Mouse (Mus musculus) midbrain, embryonic 11.5 days (tissue): ENCODE measurements around the gene Gfpt2. TPM values are rescaled to one million over a fixed set of nuclear protein-coding genes. Genes with fewer than 3 reads are reported as not detected.

Source experiments
- ATAC-seq: fragments of 200-750 bp; cut with Nextera tagmentation; 2 replicates; pipeline ENCODE4 v1.8.0; 2017; ENCODE audit warnings: moderate TSS enrichment, moderate library complexity; ENCODE audit not compliant: low FRiP score
- DNase-seq: peaks from one replicate; pipeline ENCODE4 v3.0.0; 2015; ENCODE audit warnings: low spot score; ENCODE audit errors: missing footprints
- H3K27ac ChIP-seq: fragments of 300-500 bp; sonication (generic); 2 replicates; pipeline ENCODE4 v1.5.1; 2014; ENCODE audit warnings: low read depth, low read length
- H3K27me3 ChIP-seq: fragments of 300-500 bp; sonication (generic); 2 replicates; pipeline ENCODE4 v1.6.1; 2014; ENCODE audit warnings: mild to moderate bottlenecking, low read length, moderate library complexity, mixed read lengths; ENCODE audit not compliant: control insufficient read depth, insufficient read depth
- H3K36me3 ChIP-seq: fragments of 300-500 bp; sonication (generic); 2 replicates; pipeline ENCODE4 v1.6.1; 2014; ENCODE audit warnings: mild to moderate bottlenecking, low read length, moderate library complexity, mixed read lengths; ENCODE audit not compliant: control insufficient read depth, insufficient read depth
- H3K4me1 ChIP-seq: fragments of 300-500 bp; sonication (generic); 2 replicates; pipeline ENCODE4 v1.6.1; 2014; ENCODE audit warnings: low read length; ENCODE audit not compliant: control insufficient read depth, insufficient read depth
- H3K4me2 ChIP-seq: fragments of 300-500 bp; sonication (generic); 2 replicates; pipeline ENCODE4 v1.6.1; 2014; ENCODE audit warnings: mild to moderate bottlenecking, moderate library complexity
- H3K4me3 ChIP-seq: fragments of 300-500 bp; sonication (generic); 2 replicates; pipeline ENCODE4 v1.5.1; 2014; ENCODE audit warnings: low read depth, low read length
- H3K9ac ChIP-seq: fragments of 300-500 bp; sonication (generic); 2 replicates; pipeline ENCODE4 v1.6.1; 2014; ENCODE audit warnings: low read length
- H3K9me3 ChIP-seq: fragments of 300-500 bp; sonication (generic); 2 replicates; pipeline ENCODE4 v1.6.1; 2016; ENCODE audit warnings: low read length; ENCODE audit not compliant: control insufficient read depth
- WGBS: fragments of 180-500 bp; shearing (Covaris S2); extraction: QIAGEN DNeasy Blood & Tissue Kit; methylation state at CpG from one replicate; pipeline ENCODE4 v1.1.7; 2014; 5-methylcytosine and 5-hydroxymethylcytosine counted together
- microRNA-seq: library from miRNA; unstranded; fragments of <30 nt; microRNA quantifications from one replicate; pipeline ENCODE4, GENCODE M21; 2017
- polyA plus RNA-seq: library from polyadenylated mRNA; unstranded; fragments of >200 nt; fragmentation: Nextera tagmentation; extraction: Ambion mirVana; gene quantifications from 2 replicates; pipeline ENCODE4 v1.2.1, GENCODE M21; 2014

Gfpt2 gene
- polyA plus RNA-seq, 1 experiment from 2014 or later, result 8.7 TPM

GRCm38 (mm10) chr11:49883394-49883793, 89.4 kb downstream of the Gfpt2 start:
- Histone ChIP-seq H3K27ac (no peak overlapping the region), H3K4me3 (no peak overlapping the region), H3K4me1 (no peaks in the 10 kb centered on the region), H3K9ac (no peak overlapping the region), H3K4me2 (no peak overlapping the region), H3K9me3 (no peaks in the 10 kb centered on the region), H3K36me3 (no peaks in the 10 kb centered on the region), H3K27me3 (no peaks in the 10 kb centered on the region)
- WGBS, result 95% methylated on average over 3 of the region's 3 CpGs
- no peak for ATAC-seq
- no peak for DNase-seq

Small RNA genes within 50 kb of the gene (microRNA-seq; reads per million reads assigned to microRNA genes)
- not detected for gene Gm23813

Other genes with a start within 250 kb of the Gfpt2 start
- gene Olfr1380, start 237.3 kb upstream of the Gfpt2 start, polyA plus RNA-seq, result not detected in 2 replicates
- 2.4 and 2.6 TPM in 2 replicates for gene Flt4, start 184.9 kb upstream of the Gfpt2 start, polyA plus RNA-seq
- gene Scgb3a1, start 130.6 kb upstream of the Gfpt2 start, polyA plus RNA-seq, result not detected in 2 replicates
- gene Cnot6, start 81.5 kb upstream of the Gfpt2 start, polyA plus RNA-seq, result 55.9 and 60.1 TPM in 2 replicates
- gene Mapk9, start 52.6 kb downstream of the Gfpt2 start, polyA plus RNA-seq, result 41.2 and 44.1 TPM in 2 replicates
- gene Rasgef1c, start 107.7 kb downstream of the Gfpt2 start, polyA plus RNA-seq, result 0.55 and 0.92 TPM in 2 replicates
- gene Rnf130, start 231.2 kb downstream of the Gfpt2 start, polyA plus RNA-seq, result 90.9 and 91.0 TPM in 2 replicates